Mouse (Mus musculus): ENCODE measurements at regions not wholly inside any gene's neighbourhood (a gene's known extent, or its start where the extent isn't known, plus 50 kb on each side); places are given as distances from the start of the nearest gene placed in this dataset.

DNA sequence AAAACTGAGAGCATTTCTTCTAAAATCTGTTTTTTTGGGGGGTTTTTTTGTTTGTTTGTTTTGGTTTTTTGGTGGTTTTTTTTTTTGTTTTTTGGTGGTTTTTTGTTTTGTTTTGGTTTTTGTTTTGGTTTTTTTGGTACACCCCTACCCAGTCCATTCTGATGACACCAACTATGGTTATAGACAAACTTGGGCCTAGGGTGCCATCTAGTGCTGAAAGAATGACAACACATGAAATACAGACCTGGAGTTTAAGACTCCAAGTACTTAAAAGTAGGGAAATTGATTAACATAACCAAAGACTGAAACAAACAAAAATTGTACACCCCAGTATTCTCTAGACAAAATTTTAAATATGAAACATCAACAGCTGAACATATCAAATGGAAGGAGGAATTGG, 76.0 kb upstream of the Ano5 start:
- DNase-seq = peak; percentile 47

DNA sequence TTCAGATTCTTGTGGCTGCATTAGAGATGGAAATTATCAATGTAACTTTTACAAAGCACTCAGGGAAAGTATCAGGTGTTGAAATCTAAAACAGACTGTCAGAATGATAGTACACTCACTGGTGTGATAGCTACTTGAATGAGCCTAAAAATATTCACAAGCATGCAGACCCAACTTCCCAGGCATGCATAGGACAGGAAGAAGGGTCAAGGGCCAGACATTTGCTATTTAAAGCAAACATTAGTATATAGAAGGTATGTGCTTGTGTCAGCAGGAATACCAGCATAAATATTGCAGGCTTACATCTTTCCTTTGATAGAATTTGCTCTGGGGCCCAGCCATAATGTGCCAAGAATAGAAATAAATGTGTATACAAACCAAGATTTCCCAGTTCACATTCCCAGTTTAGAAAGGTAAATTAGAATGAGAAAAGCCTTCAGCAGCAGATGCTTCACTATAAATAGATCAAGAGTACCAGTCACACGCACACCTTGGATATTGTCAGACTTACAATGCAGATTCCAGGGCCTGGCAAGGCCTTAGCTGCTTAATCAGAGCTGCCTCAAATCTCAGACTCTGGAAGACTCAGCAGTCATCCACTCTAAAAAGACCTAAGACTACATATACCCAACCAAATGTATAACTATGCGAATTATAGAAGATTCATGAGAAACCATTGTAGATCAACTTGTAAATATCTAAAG, 55.7 kb upstream of the Ano5 start:
- no peak for DNase-seq

- no peak for DNase-seq
Measured at GRCm38 (mm10) chr7:51458757-51459156, 52.1 kb upstream of the Ano5 start.

Measured in adrenal gland, postnatal 10 days (tissue).